Mouse (Mus musculus) B cell, adult 67 days (primary cell): ENCODE data around the gene Capn15. TPM values are rescaled to one million over a fixed set of nuclear protein-coding genes. Genes with fewer than 3 reads are reported as not detected.

Experiments used
- total RNA-seq, 2 experiments: library from RNA; stranded (reverse); gene quantifications; 4 replicates each; pipeline ENCODE4 v1.2.4; 2023

The Capn15 gene
- total RNA-seq: 10 to 100 TPM; 42.6 to 48.1 TPM

DNA sequence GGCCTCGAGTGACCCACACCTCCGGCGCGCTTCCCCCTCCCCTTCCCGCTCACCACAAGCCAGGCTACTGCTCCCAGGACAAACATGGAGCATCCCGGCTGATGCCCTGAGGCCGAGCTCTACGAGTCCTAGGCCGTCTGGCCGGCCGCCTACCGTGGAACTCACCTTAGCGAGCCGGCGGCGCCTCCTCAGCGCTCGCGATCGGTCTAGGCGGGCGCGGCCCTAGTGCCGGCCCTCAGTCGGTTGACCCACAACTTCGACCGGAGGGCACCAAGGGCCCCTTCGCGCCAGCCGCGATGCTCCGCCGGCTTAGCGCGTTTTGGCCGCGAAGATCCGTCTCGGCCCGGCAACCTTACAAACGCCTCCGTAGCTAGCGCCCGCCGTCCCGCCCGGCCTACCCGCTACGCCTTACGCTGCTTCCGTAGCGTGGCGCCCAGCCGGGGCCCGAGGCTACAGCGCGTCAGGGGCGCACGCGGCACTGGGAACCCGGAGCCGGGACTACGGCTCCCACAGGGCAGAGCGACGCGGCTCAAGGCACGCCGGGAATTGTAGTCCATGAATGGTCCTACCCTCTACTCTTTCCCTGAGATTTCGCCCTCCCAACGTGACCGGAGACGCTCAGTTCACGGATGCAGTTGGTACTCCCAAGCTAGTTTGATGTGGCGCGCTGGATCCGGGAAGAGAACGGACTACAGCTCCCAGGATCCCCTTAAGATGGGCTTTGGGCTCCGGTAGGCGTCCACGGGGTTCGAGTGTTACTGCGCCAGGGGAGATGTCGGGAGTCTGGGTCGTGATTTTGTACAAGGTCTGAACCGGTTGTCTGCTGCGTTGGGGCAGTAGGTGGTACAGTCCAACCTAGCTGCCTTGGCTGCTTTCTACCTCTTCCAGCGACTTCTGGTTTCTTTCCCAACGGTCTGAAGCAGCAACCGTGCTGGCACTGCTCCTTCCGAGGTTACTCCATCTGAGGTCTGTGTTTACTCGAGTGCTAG, at the start of gene Capn15:
Capn15 (minus strand) TSS at position 491 of the 989 bp plus-strand sequence.

DNA sequence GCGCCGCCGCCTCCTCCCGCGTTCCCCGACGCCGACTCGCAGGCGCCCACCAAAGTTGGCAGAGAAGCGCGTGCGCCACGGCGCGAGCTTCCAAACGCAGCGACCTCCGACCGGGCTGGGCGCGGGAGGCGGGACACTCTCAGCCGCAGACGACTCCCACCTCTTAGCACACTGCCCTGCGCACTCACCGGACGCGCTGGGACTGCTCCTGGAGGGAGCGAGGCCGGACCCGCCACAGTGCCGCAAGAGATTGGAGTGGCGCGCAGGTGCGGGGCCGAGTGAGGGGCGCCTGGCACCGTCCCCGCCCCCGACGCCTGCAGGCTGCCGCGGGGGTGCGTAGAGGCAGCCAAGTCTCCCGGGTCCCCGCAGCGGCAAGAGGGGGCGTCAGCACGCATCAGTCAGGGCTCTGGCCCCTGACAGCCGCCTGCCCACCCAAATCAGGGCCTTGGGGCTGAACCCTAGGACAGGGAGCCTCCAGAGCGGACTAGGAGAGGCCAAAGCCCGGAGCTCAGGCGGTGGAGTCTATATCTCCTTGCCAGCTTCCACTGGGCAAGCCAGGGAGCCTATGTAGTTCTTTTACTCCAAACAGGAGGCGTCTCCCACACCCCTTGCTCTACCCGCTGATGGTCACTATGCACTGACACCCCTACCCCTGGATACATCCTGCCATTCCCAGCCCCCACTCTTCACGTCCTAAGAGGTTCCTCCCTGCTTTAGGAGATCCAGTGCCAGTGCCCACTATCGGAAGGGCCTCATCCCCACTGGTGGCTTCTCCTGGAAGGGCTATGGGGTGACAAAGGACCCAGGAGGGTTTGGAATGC, 33.6 kb downstream of the Capn15 start, which contains the start of gene A930017K11Rik:
A930017K11Rik (minus strand) TSS at position 763 of the 821 bp plus-strand sequence.

DNA sequence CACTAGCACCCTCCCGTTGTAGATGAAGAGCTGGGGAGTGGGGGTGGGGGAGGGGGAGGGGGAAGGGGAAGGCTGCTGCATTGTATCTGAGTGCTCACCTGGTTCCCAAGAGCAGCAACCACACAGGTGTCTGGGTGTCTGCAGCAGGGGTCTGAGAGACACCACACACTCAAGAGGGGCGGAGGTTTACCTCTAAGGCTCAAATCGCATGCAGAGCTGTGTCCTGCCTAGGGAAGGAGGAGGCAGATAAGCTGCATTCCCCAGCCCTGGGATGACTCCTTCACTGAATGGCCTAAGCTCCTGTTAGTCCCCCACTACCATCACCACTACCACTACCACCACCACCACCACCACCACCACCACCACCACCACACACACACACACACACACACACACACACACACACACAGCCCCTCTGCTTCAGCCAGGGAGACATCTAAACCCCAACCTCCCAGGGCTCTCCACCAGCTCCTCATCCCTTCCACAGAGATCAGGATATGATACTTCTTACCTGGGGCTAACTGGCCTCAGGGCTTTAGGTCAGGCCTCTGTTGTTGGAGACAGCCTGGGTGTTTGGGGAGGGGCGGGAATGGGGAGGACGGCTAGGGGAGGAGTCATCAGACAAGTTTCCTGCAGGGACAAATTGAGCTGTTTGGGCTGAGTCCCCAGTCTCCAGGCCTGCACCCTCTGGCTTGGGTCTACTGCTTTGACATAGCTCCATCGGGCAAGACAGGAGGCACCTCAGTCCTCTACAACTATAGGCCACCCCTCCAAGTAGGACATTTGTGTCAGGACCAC, 41.0 kb downstream of the Capn15 start, which contains the start of the genes Pigq and Nhlrc4:
Pigq (minus strand) TSS at position 571 of the 798 bp plus-strand sequence.
Nhlrc4 (minus strand) TSS at position 596 of the 798 bp plus-strand sequence.

DNA sequence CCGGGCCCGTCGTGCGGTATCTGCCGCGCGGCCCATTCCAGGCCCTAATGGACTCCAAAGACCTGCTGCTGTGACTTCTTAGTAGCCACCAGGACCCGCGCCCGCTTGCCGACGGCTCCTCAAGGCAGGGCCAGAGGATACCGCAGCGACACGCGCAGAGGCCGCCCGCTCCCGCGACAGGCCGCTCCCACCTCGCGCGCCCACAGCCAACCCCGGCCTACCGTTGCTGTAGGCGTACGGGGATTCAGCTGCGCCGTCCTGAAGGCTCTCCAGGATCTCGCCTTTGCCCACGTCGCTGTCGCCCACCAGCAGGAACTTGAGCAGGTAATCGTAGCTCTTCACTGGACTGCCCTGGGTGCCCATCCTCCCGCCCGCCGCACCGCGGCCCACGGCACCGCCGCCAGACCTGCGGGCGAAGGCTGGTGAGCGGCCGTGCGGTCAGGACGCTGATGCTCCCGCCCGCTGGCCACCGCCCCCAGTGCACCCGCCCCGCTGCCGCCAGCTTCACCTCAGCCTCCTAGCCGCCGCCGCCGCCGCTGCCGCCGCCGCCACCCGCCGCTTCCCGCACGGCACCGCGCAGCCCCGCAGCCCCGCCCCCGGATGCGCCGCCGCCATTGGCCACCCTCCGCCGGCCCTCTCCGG, 66.3 kb downstream of the Capn15 start, which contains the start of gene Rab40c:
Rab40c (minus strand) TSS at position 584 of the 642 bp plus-strand sequence.

Other genes with a start within 250 kb of the Capn15 start
- not detected for gene Mslnl, start 249.8 kb downstream of the Capn15 start, total RNA-seq
- 1 to 10 TPM in 1 of 2 experiments, not detected in 1; 1.2 TPM for gene Msln, start 231.4 kb downstream of the Capn15 start, total RNA-seq
- 10 to 100 TPM; 43.3 to 45.9 TPM for gene Narfl, start 212.0 kb downstream of the Capn15 start, total RNA-seq
- gene Haghl, start 200.1 kb downstream of the Capn15 start, total RNA-seq: 10 to 100 TPM; 17.7 to 28.0 TPM
- under 1 TPM in 1 of 2 experiments, not detected in 1; 0.32 TPM for gene Ccdc78, start 199.2 kb downstream of the Capn15 start, total RNA-seq
- 10 to 100 TPM; 50.2 to 61.0 TPM for gene Fam173a, start 192.9 kb downstream of the Capn15 start, total RNA-seq
- gene AC134908.4, start 190.1 kb downstream of the Capn15 start, total RNA-seq: not detected
- gene Metrn, start 188.7 kb downstream of the Capn15 start, total RNA-seq: 10 to 100 TPM; 13.3 to 17.5 TPM
- not detected for gene Fbxl16, start 176.7 kb downstream of the Capn15 start, total RNA-seq
- gene Wdr24, start 162.2 kb downstream of the Capn15 start, total RNA-seq: 10 to 100 TPM; 18.9 TPM
- 10 to 100 TPM; 31.0 to 35.5 TPM for gene Jmjd8, start 156.9 kb downstream of the Capn15 start, total RNA-seq
- gene Stub1, start 152.4 kb downstream of the Capn15 start, total RNA-seq: 10 to 100 TPM; 69.1 to 78.8 TPM
- 1 to 10 TPM; 1.8 to 4.8 TPM for gene Rhbdl1, start 148.5 kb downstream of the Capn15 start, total RNA-seq
- gene Gm20683, start 144.0 kb downstream of the Capn15 start, total RNA-seq: 1 to 10 TPM; 3.6 to 4.6 TPM
- gene Rhot2, start 140.9 kb downstream of the Capn15 start, total RNA-seq: 10 to 100 TPM; 77.3 to 80.7 TPM
- 10 to 100 TPM; 25.1 to 32.9 TPM for gene Wdr90, start 124.3 kb downstream of the Capn15 start, total RNA-seq
- gene Mcrip2, start 117.0 kb downstream of the Capn15 start, total RNA-seq: 1 to 10 TPM; 3.2 to 4.2 TPM
- gene Mettl26, start 110.7 kb downstream of the Capn15 start, total RNA-seq: 10 to 100 TPM; 21.0 to 33.3 TPM
- 1 to 10 TPM; 6.7 to 6.9 TPM for gene Wfikkn1, start 104.9 kb downstream of the Capn15 start, total RNA-seq
- gene Rab40c, start 66.1 kb downstream of the Capn15 start, total RNA-seq: 10 to 100 TPM; 27.3 to 37.8 TPM
- gene Pigq, start 40.9 kb downstream of the Capn15 start, total RNA-seq: 10 to 100 TPM; 84.4 to 92.2 TPM
- gene Nhlrc4, start 40.8 kb downstream of the Capn15 start, total RNA-seq: not detected
- gene A930017K11Rik, start 33.2 kb downstream of the Capn15 start, total RNA-seq: not detected
- 10 to 100 TPM; 10.4 to 11.9 TPM for gene Rab11fip3, start 83.8 kb upstream of the Capn15 start, total RNA-seq
- gene Decr2, start 104.5 kb upstream of the Capn15 start, total RNA-seq: 1 to 10 TPM; 4.1 to 5.3 TPM
- 1 to 10 TPM; 1.0 to 1.8 TPM for gene Nme4, start 109.8 kb upstream of the Capn15 start, total RNA-seq
- 10 to 100 TPM; 24.7 to 26.6 TPM for gene Tmem8, start 127.5 kb upstream of the Capn15 start, total RNA-seq
- gene Mrpl28, start 137.7 kb upstream of the Capn15 start, total RNA-seq: 10 to 100 TPM; 47.7 to 60.0 TPM
- gene Axin1, start 152.9 kb upstream of the Capn15 start, total RNA-seq: 10 to 100 TPM; 82.9 to 91.9 TPM
- gene Pdia2, start 213.3 kb upstream of the Capn15 start, total RNA-seq: not detected
- 1 to 10 TPM; 2.1 to 2.8 TPM for gene Rgs11, start 217.2 kb upstream of the Capn15 start, total RNA-seq
- gene Arhgdig, start 222.0 kb upstream of the Capn15 start, total RNA-seq: not detected